Mouse (Mus musculus): ENCODE measurements around the gene Coro2b.

Coro2b gene

GRCm38 (mm10) chr9:62536655-62537631 is at the start of gene Coro2b:
Gene Coro2b (minus strand): TSS chr9:62537044.
- no peaks in the 10 kb centered on the region for H3K27me3 ChIP-seq (ENCODE audit: control insufficient read depth, insufficient read depth, low read length, poor library complexity, severe bottlenecking)
- DNase-seq (ENCODE audit: low read depth, low spot score), result peak; percentile 39
- H3K36me3 ChIP-seq (ENCODE audit: control insufficient read depth, insufficient read depth, low read length, poor library complexity, severe bottlenecking), result no peaks in the 10 kb centered on the region

GRCm38 (mm10) chr9:62577558-62577957 is 40.7 kb upstream of the Coro2b start:
- no peaks in the 10 kb centered on the region for H3K27me3 ChIP-seq (ENCODE audit: control insufficient read depth, insufficient read depth, low read length, poor library complexity, severe bottlenecking)
- no peaks in the 10 kb centered on the region for H3K36me3 ChIP-seq (ENCODE audit: control insufficient read depth, insufficient read depth, low read length, poor library complexity, severe bottlenecking)
- DNase-seq (ENCODE audit: low read depth, low spot score), result no peak

GRCm38 (mm10) chr9:62569121-62569520 is 32.3 kb upstream of the Coro2b start:
- DNase-seq (ENCODE audit: low read depth, low spot score), result no peak
- Histone ChIP-seq H3K36me3 (ENCODE audit: control insufficient read depth, insufficient read depth, low read length, poor library complexity, severe bottlenecking) (no peaks in the 10 kb centered on the region), H3K27me3 (ENCODE audit: control insufficient read depth, insufficient read depth, low read length, poor library complexity, severe bottlenecking) (no peaks in the 10 kb centered on the region)

GRCm38 (mm10) chr9:62567818-62568217 is 31.0 kb upstream of the Coro2b start:
- no peaks in the 10 kb centered on the region for H3K36me3 ChIP-seq (ENCODE audit: control insufficient read depth, insufficient read depth, low read length, poor library complexity, severe bottlenecking)
- H3K27me3 ChIP-seq (ENCODE audit: control insufficient read depth, insufficient read depth, low read length, poor library complexity, severe bottlenecking), result no peaks in the 10 kb centered on the region
- no peak for DNase-seq (ENCODE audit: low read depth, low spot score)

- no peaks in the 10 kb centered on the region for H3K27me3 ChIP-seq (ENCODE audit: control insufficient read depth, insufficient read depth, low read length, poor library complexity, severe bottlenecking)
- no peak for DNase-seq (ENCODE audit: low read depth, low spot score)
- H3K36me3 ChIP-seq (ENCODE audit: control insufficient read depth, insufficient read depth, low read length, poor library complexity, severe bottlenecking), result no peaks in the 10 kb centered on the region
These were observed 25.4 kb upstream of the Coro2b start for GRCm38 (mm10) chr9:62562236-62562635.

- Histone ChIP-seq H3K36me3 (ENCODE audit: control insufficient read depth, insufficient read depth, low read length, poor library complexity, severe bottlenecking) (no peaks in the 10 kb centered on the region), H3K27me3 (ENCODE audit: control insufficient read depth, insufficient read depth, low read length, poor library complexity, severe bottlenecking) (no peaks in the 10 kb centered on the region)
- DNase-seq (ENCODE audit: low read depth, low spot score), result no peak
These were observed 23.6 kb upstream of the Coro2b start for GRCm38 (mm10) chr9:62560432-62560831.

- Histone ChIP-seq H3K36me3 (ENCODE audit: control insufficient read depth, insufficient read depth, low read length, poor library complexity, severe bottlenecking) (no peaks in the 10 kb centered on the region), H3K27me3 (ENCODE audit: control insufficient read depth, insufficient read depth, low read length, poor library complexity, severe bottlenecking) (no peaks in the 10 kb centered on the region)
- no peak for DNase-seq (ENCODE audit: low read depth, low spot score)
These were observed 23.2 kb upstream of the Coro2b start for GRCm38 (mm10) chr9:62560006-62560405.

- Histone ChIP-seq H3K27me3 (ENCODE audit: control insufficient read depth, insufficient read depth, low read length, poor library complexity, severe bottlenecking) (no peaks in the 10 kb centered on the region), H3K36me3 (ENCODE audit: control insufficient read depth, insufficient read depth, low read length, poor library complexity, severe bottlenecking) (no peaks in the 10 kb centered on the region)
- no peak for DNase-seq (ENCODE audit: low read depth, low spot score)
These were observed 22.6 kb upstream of the Coro2b start for GRCm38 (mm10) chr9:62559446-62559845.

GRCm38 (mm10) chr9:62558058-62558457 is 21.2 kb upstream of the Coro2b start:
- DNase-seq (ENCODE audit: low read depth, low spot score), result no peak

GRCm38 (mm10) chr9:62556748-62557147 is 19.9 kb upstream of the Coro2b start:
- DNase-seq (ENCODE audit: low read depth, low spot score), result no peak
- Histone ChIP-seq H3K27me3 (ENCODE audit: control insufficient read depth, insufficient read depth, low read length, poor library complexity, severe bottlenecking) (no peaks in the 10 kb centered on the region), H3K36me3 (ENCODE audit: control insufficient read depth, insufficient read depth, low read length, poor library complexity, severe bottlenecking) (no peaks in the 10 kb centered on the region)

More at GRCm38 (mm10) chr9:62558058-62558457, 21.2 kb upstream of the Coro2b start:
- H3K27me3 ChIP-seq (ENCODE audit: control insufficient read depth, insufficient read depth, low read length, poor library complexity, severe bottlenecking), result no peaks in the 10 kb centered on the region
- H3K36me3 ChIP-seq (ENCODE audit: control insufficient read depth, insufficient read depth, low read length, poor library complexity, severe bottlenecking), result no peaks in the 10 kb centered on the region

GRCm38 (mm10) chr9:62555258-62555856 is 18.5 kb upstream of the Coro2b start:
- no peaks in the 10 kb centered on the region for H3K36me3 ChIP-seq (ENCODE audit: control insufficient read depth, insufficient read depth, low read length, poor library complexity, severe bottlenecking)
- peak; percentile 51 for DNase-seq (ENCODE audit: low read depth, low spot score)
- H3K27me3 ChIP-seq (ENCODE audit: control insufficient read depth, insufficient read depth, low read length, poor library complexity, severe bottlenecking), result no peaks in the 10 kb centered on the region

GRCm38 (mm10) chr9:62554606-62555005 is 17.8 kb upstream of the Coro2b start:
- no peaks in the 10 kb centered on the region for H3K27me3 ChIP-seq (ENCODE audit: control insufficient read depth, insufficient read depth, low read length, poor library complexity, severe bottlenecking)
- no peaks in the 10 kb centered on the region for H3K36me3 ChIP-seq (ENCODE audit: control insufficient read depth, insufficient read depth, low read length, poor library complexity, severe bottlenecking)
- no peak for DNase-seq (ENCODE audit: low read depth, low spot score)

GRCm38 (mm10) chr9:62553366-62553940 is 16.6 kb upstream of the Coro2b start:
- H3K36me3 ChIP-seq (ENCODE audit: control insufficient read depth, insufficient read depth, low read length, poor library complexity, severe bottlenecking), result no peaks in the 10 kb centered on the region
- H3K27me3 ChIP-seq (ENCODE audit: control insufficient read depth, insufficient read depth, low read length, poor library complexity, severe bottlenecking), result no peaks in the 10 kb centered on the region
- peak; percentile 63 for DNase-seq (ENCODE audit: low read depth, low spot score)

GRCm38 (mm10) chr9:62551531-62551930 is 14.7 kb upstream of the Coro2b start:
- H3K36me3 ChIP-seq (ENCODE audit: control insufficient read depth, insufficient read depth, low read length, poor library complexity, severe bottlenecking), result no peaks in the 10 kb centered on the region
- no peak for DNase-seq (ENCODE audit: low read depth, low spot score)

GRCm38 (mm10) chr9:62550661-62551093 is 13.8 kb upstream of the Coro2b start:
- H3K27me3 ChIP-seq (ENCODE audit: control insufficient read depth, insufficient read depth, low read length, poor library complexity, severe bottlenecking), result no peaks in the 10 kb centered on the region
- peak; percentile 75 for DNase-seq (ENCODE audit: low read depth, low spot score)
- H3K36me3 ChIP-seq (ENCODE audit: control insufficient read depth, insufficient read depth, low read length, poor library complexity, severe bottlenecking), result no peaks in the 10 kb centered on the region

More at GRCm38 (mm10) chr9:62551531-62551930, 14.7 kb upstream of the Coro2b start:
- H3K27me3 ChIP-seq (ENCODE audit: control insufficient read depth, insufficient read depth, low read length, poor library complexity, severe bottlenecking), result no peaks in the 10 kb centered on the region

Measured in splenic B cell, adult 2 months (primary cell).